Mouse (Mus musculus) neural tube, embryonic 10.5 days (tissue): ENCODE measurements around the gene Ptpn13.

Experiments
- DNase-seq: peaks from one replicate; pipeline ENCODE4 v3.0.0-alpha.2; 2017; ENCODE audit warnings: low spot score; ENCODE audit errors: extremely low spot score

Gene Ptpn13

GRCm38 (mm10) chr5:103458411-103458810 lies 33.4 kb downstream of the Ptpn13 start:
- no peak for DNase-seq

- DNase-seq: no peak
Measured at GRCm38 (mm10) chr5:103458959-103459675, 34.1 kb downstream of the Ptpn13 start.

- DNase-seq: no peak
Measured at GRCm38 (mm10) chr5:103460903-103461302, 35.9 kb downstream of the Ptpn13 start.

- DNase-seq: no peak
Measured at GRCm38 (mm10) chr5:103463661-103464219, 38.7 kb downstream of the Ptpn13 start.

- no peak for DNase-seq
Measured at GRCm38 (mm10) chr5:103464329-103464728, 39.3 kb downstream of the Ptpn13 start.

- DNase-seq: no peak
Measured at GRCm38 (mm10) chr5:103464771-103465170, 39.8 kb downstream of the Ptpn13 start.

GRCm38 (mm10) chr5:103472670-103473069 lies 47.7 kb downstream of the Ptpn13 start:
- no peak for DNase-seq

GRCm38 (mm10) chr5:103473467-103474096 lies 48.6 kb downstream of the Ptpn13 start:
- DNase-seq: no peak

- no peak for DNase-seq
Measured at GRCm38 (mm10) chr5:103474259-103474658, 49.3 kb downstream of the Ptpn13 start.

- no peak for DNase-seq
Measured at GRCm38 (mm10) chr5:103475503-103475902, 50.5 kb downstream of the Ptpn13 start.

GRCm38 (mm10) chr5:103479503-103479902 lies 54.5 kb downstream of the Ptpn13 start:
- no peak for DNase-seq

- no peak for DNase-seq
Measured at GRCm38 (mm10) chr5:103481222-103481621, 56.2 kb downstream of the Ptpn13 start.

- DNase-seq: no peak
Measured at GRCm38 (mm10) chr5:103487001-103487400, 62.0 kb downstream of the Ptpn13 start.

GRCm38 (mm10) chr5:103490964-103491363 lies 66.0 kb downstream of the Ptpn13 start:
- no peak for DNase-seq

GRCm38 (mm10) chr5:103491788-103492187 lies 66.8 kb downstream of the Ptpn13 start:
- no peak for DNase-seq

GRCm38 (mm10) chr5:103497061-103497460 lies 72.1 kb downstream of the Ptpn13 start:
- DNase-seq: no peak

- no peak for DNase-seq
Measured at GRCm38 (mm10) chr5:103497480-103497879, 72.5 kb downstream of the Ptpn13 start.

- DNase-seq: no peak
Measured at GRCm38 (mm10) chr5:103499305-103499704, 74.3 kb downstream of the Ptpn13 start.

GRCm38 (mm10) chr5:103501076-103501475 lies 76.1 kb downstream of the Ptpn13 start:
- DNase-seq: no peak

- no peak for DNase-seq
Measured at GRCm38 (mm10) chr5:103501839-103502238, 76.8 kb downstream of the Ptpn13 start.

GRCm38 (mm10) chr5:103513162-103513561 lies 88.2 kb downstream of the Ptpn13 start:
- no peak for DNase-seq

- no peak for DNase-seq
Measured at GRCm38 (mm10) chr5:103514441-103514840, 89.4 kb downstream of the Ptpn13 start.

GRCm38 (mm10) chr5:103515876-103516275 lies 90.9 kb downstream of the Ptpn13 start:
- no peak for DNase-seq
